In the genomic region with DNA sequence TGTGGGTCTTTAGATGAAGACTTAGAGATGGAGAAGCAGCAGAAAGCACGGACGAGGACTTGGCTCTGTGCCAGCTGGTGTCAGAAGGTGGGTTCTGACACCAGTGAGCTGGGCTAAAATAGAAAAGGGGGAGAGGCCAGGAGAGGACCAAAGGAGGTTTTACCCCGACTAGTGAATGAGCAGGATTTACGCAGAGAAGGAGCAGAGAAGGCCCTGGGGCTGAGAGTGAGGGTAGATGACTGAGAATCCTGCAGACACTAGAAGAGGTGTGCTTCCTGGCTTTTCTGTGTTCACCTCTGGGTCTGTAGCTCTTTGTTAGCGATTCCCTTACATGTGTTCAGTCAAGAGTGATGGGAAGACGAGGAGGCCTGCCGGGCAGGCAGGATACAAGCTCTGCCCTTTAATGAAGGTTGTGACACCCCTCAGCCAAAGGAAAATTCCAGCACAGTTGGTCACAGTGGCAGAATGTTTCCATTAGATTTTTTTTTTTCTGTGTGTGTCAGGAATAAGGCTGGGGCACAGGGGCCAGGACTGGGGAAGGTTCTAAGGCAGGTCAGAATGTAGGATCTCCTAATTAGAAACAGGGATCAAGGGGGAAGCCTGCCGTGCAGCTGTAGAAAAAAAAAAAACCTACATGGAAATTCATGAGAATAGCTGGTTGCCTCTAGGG, we compare ENCODE assay signal across 9 mouse cellular contexts. TPM values are rescaled to one million over a fixed set of nuclear protein-coding genes. Genes with fewer than 3 reads are reported as not detected.
A peak's percentile ranks its signal among the peaks of the same experiment; 100 is the strongest.
DNase-seq lines count a peak whose midpoint lies in the region; ATAC-seq and TF ChIP-seq lines count a peak whose summit lies in the region.
"Had no signal": no experiment of that assay in that cellular context is flagged by ENCODE, and none has a peak within 500 bp of the region (broad histone marks: within the 10 kb centered on the region; RNA-seq: fewer than 3 reads in every experiment).

No protein-coding gene starts in this region.

- H3K9me3 ChIP-seq in forebrain, embryonic 16.5 days (ENCODE audit: control insufficient read depth, low read length), result no peaks in the 10 kb centered on the region
- H3K9me3 ChIP-seq in midbrain, embryonic 10.5 days (replicated peaks), result no peaks in the 10 kb centered on the region

- no peaks in the 10 kb centered on the region for H3K27me3 ChIP-seq in forebrain, embryonic 16.5 days (replicated peaks; ENCODE audit: control insufficient read depth, insufficient read depth, low read length)
- H3K27me3 ChIP-seq in midbrain, embryonic 10.5 days (ENCODE audit: low read depth, poor library complexity, severe bottlenecking), result peaks cover 17% of the 10 kb centered on the region

- no peak for TF ChIP-seq CTCF in gastrocnemius, adult 2 months (IDR thresholded peaks at IDR 0.05)

- intact Hi-C loops in gastrocnemius, adult 2 months (cut with DNase I), result no loop called here

- H3K27ac ChIP-seq in gastrocnemius, adult 2 months, result peak overlapping the region; percentile 63
- H3K27ac ChIP-seq in forebrain, embryonic 16.5 days (ENCODE audit: low read length), result peak overlapping the region; percentile 16
- H3K27ac ChIP-seq in midbrain, embryonic 10.5 days (replicated peaks), result peak overlapping the region; percentile 88

- H3K9ac ChIP-seq in forebrain, embryonic 16.5 days (replicated peaks; ENCODE audit: low read depth, low read length), result peak overlapping the region; percentile 38; the same call in 1 of the 2 replicates

- ATAC-seq in forebrain, embryonic 16.5 days, result no peak

- H3K4me3 ChIP-seq in gastrocnemius, adult 2 months, result no peak overlapping the region
- H3K4me3 ChIP-seq in forebrain, embryonic 16.5 days (replicated peaks; ENCODE audit: low read length), result peak overlapping the region; percentile 64
- peak overlapping the region; percentile 71 for H3K4me3 ChIP-seq in midbrain, embryonic 10.5 days

- H3K4me1 ChIP-seq in forebrain, embryonic 16.5 days (replicated peaks; ENCODE audit: control insufficient read depth, insufficient read depth, low read length), result peaks cover 54% of the 10 kb centered on the region
- peaks cover 62% of the 10 kb centered on the region for H3K4me1 ChIP-seq in midbrain, embryonic 10.5 days

- 19% methylated on average over 8 of the region's 8 CpGs for WGBS in forebrain, embryonic 16.5 days
- 50% methylated on average over 8 of the region's 8 CpGs for WGBS in midbrain, embryonic 10.5 days

- H3K36me3 ChIP-seq in forebrain, embryonic 16.5 days (ENCODE audit: control insufficient read depth, insufficient read depth), result no peaks in the 10 kb centered on the region
- H3K36me3 ChIP-seq in midbrain, embryonic 10.5 days, result no peaks in the 10 kb centered on the region

- H3K4me2 ChIP-seq in forebrain, embryonic 16.5 days (ENCODE audit: low read length), result peak overlapping the region; percentile 72

- no peak for DNase-seq in gastrocnemius, adult 2 months
- DNase-seq in gastrocnemius, adult 18-20 months (ENCODE audit: low spot score), result no peak
- DNase-seq in cerebellum, postnatal 10 days, result peak; percentile 65 to 72
- peak; percentile 23 for DNase-seq in midbrain, embryonic 10.5 days (ENCODE audit: low spot score)
- DNase-seq in frontal cortex, postnatal 14 days (ENCODE audit: low spot score in 2 of 2), result no peak
- DNase-seq in liver, result no peak
- no peak for DNase-seq in thymus, postnatal 36 days
- DNase-seq: gastrocnemius, postnatal 10 days had no signal

RNA-seq across cellular contexts. Expression of a gene that starts 13.3 kb away (rescaled TPM):
- total RNA-seq in gastrocnemius, adult 2 months (2021), result 1 to 10 TPM; 2.6 to 4.7 TPM
- 1 to 10 TPM; 2.1 to 4.7 TPM for total RNA-seq in gastrocnemius, adult 18-20 months (2021)
- 28.5 and 29.7 TPM in 2 replicates for polyA plus RNA-seq in forebrain, embryonic 16.5 days (2015; fragmentation: Nextera tagmentation; extraction: Ambion mirVana)
- polyA plus RNA-seq in midbrain, embryonic 10.5 days (2016; fragmentation: Nextera tagmentation; extraction: Ambion mirVana), result 20.6 and 21.8 TPM in 2 replicates

RNA-seq across cellular contexts. Expression of a gene that starts 20.3 kb away (rescaled TPM):
- 1 to 10 TPM; 2.4 to 6.5 TPM for total RNA-seq in gastrocnemius, adult 2 months (2021)
- total RNA-seq in gastrocnemius, adult 18-20 months (2021), result 1 to 10 TPM; 4.5 to 5.6 TPM
- 1.5 and 1.7 TPM in 2 replicates for polyA plus RNA-seq in forebrain, embryonic 16.5 days (2015; fragmentation: Nextera tagmentation; extraction: Ambion mirVana)
- 1.4 TPM in 2 replicates for polyA plus RNA-seq in midbrain, embryonic 10.5 days (2016; fragmentation: Nextera tagmentation; extraction: Ambion mirVana)

RNA-seq across cellular contexts. Expression of a gene that starts 25.1 kb away (rescaled TPM):
- total RNA-seq in gastrocnemius, adult 2 months (2021), result 1,000 to 10,000 TPM in 1 of 2 experiments, 100 to 1,000 TPM in 1; 885 to 2,545 TPM
- total RNA-seq in gastrocnemius, adult 18-20 months (2021), result 1,000 to 10,000 TPM; 1,743 to 2,314 TPM
- 10.1 and 17.3 TPM in 2 replicates for polyA plus RNA-seq in forebrain, embryonic 16.5 days (2015; fragmentation: Nextera tagmentation; extraction: Ambion mirVana)
- polyA plus RNA-seq in midbrain, embryonic 10.5 days (2016; fragmentation: Nextera tagmentation; extraction: Ambion mirVana), result 3.6 and 5.9 TPM in 2 replicates

RNA-seq across cellular contexts. Expression of a gene that starts 26.1 kb away (rescaled TPM):
- total RNA-seq in gastrocnemius, adult 2 months (2021), result 100 to 1,000 TPM; 123 to 143 TPM
- total RNA-seq in gastrocnemius, adult 18-20 months (2021), result 100 to 1,000 TPM; 120 to 134 TPM
- polyA plus RNA-seq in forebrain, embryonic 16.5 days (2015; fragmentation: Nextera tagmentation; extraction: Ambion mirVana), result 0.81 and 0.96 TPM in 2 replicates
- polyA plus RNA-seq in midbrain, embryonic 10.5 days (2016; fragmentation: Nextera tagmentation; extraction: Ambion mirVana), result 0.33 and 0.60 TPM in 2 replicates

RNA-seq across cellular contexts. Expression of a gene that starts 42.0 kb away (rescaled TPM):
- total RNA-seq in gastrocnemius, adult 2 months (2021), result 1 to 10 TPM; 3.4 to 3.9 TPM
- 1 to 10 TPM; 4.2 to 4.4 TPM for total RNA-seq in gastrocnemius, adult 18-20 months (2021)
- polyA plus RNA-seq in forebrain, embryonic 16.5 days (2015; fragmentation: Nextera tagmentation; extraction: Ambion mirVana), result 12.0 and 13.3 TPM in 2 replicates
- polyA plus RNA-seq in midbrain, embryonic 10.5 days (2016; fragmentation: Nextera tagmentation; extraction: Ambion mirVana), result 12.1 and 12.8 TPM in 2 replicates

Comparison
In these comparisons a context has a peak if more than half of its experiments do, and no peak if none do; other contexts are left out.
1. DNase-seq: peak in cerebellum, postnatal 10 days (2 of 2) and midbrain, embryonic 10.5 days (single experiment); none in gastrocnemius, adult 2 months (single experiment), gastrocnemius, adult 18-20 months (single experiment), frontal cortex, postnatal 14 days (0 of 2), liver (single experiment) and thymus, postnatal 36 days (0 of 2).
2. H3K27ac ChIP-seq: peak in every context shown above with its lines; median percentile 88 in midbrain, embryonic 10.5 days; 63 in gastrocnemius, adult 2 months; 16 in forebrain, embryonic 16.5 days.